Mouse (Mus musculus) thymus, adult 2 months (tissue): Measurements from ENCODE around the gene H2-Ab1.

ENCODE experiments used
- CTCF ChIP-seq: fragments of 200-500 bp; IDR thresholded peaks from 2 replicates; pipeline ENCODE4 v1.5.1; 2012; ENCODE audit warnings: mild to moderate bottlenecking, control low read depth, low read length, moderate library complexity, borderline replicate concordance; ENCODE audit not compliant: control insufficient read depth, poor library complexity, insufficient read depth; ENCODE audit errors: extremely low read depth
- POLR2A ChIP-seq: fragments of 200-500 bp; IDR thresholded peaks from 2 replicates; pipeline ENCODE4 v1.6.1; 2012; ENCODE audit warnings: mild to moderate bottlenecking, low read length, control low read depth, moderate library complexity; ENCODE audit not compliant: control insufficient read depth, poor library complexity, insufficient read depth; ENCODE audit errors: extremely low read depth

- TF ChIP-seq CTCF, result no peak
- no peak for TF ChIP-seq POLR2A
These were observed 29.0 kb downstream of the H2-Ab1 start for GRCm38 (mm10) chr17:34286501-34286900.
